Mouse (Mus musculus): ENCODE data around the gene Gm2026.
"Not testable (repeated sequence)": the region's sequence is repeated elsewhere in the genome, so short reads cannot be mapped to it uniquely, and the experiment has no call there.

The Gm2026 gene

GRCm38 (mm10) chr2:175965031-175965430, at the start of gene Gm2026:
Gene Gm2026, plus strand, starts transcription at chr2:175965331.
- DNase-seq = not testable (repeated sequence)

GRCm38 (mm10) chr2:175931000-175931399, 34.1 kb upstream of the Gm2026 start, which contains the start of gene Zfp966:
Gene Zfp966, minus strand, starts transcription at chr2:175931100.
- not testable (repeated sequence) for DNase-seq

Measured in kidney, adult 8-10 months (tissue).